Mouse (Mus musculus) MEL (cell line): Measurements from ENCODE around the gene Aspscr1. TPM values are rescaled to one million over a fixed set of nuclear protein-coding genes. Genes with fewer than 3 reads are reported as not detected.

Experiments
- DNase-seq: peaks from one replicate; pipeline ENCODE4 v3.0.0; 2011; ENCODE audit warnings: low read depth, low spot score
- H3K27ac ChIP-seq: 2 replicates; pipeline ENCODE4 v1.5.1; 2012; ENCODE audit warnings: low read depth, mild to moderate bottlenecking, control low read depth, low read length, moderate library complexity; ENCODE audit not compliant: control insufficient read depth
- H3K27me3 ChIP-seq, 2 experiments: fragments of 150-350 bp in 1 of 2; sonication (generic) in 1 of 2; 2 replicates each; pipeline ENCODE4 v1.6.1; 2012; ENCODE audit warnings: low read length in 2 of 2, mild to moderate bottlenecking in 2 of 2, improper control_type of control experiment in 1 of 2, moderate library complexity in 1 of 2; ENCODE audit not compliant: insufficient read depth in 2 of 2, control insufficient read depth in 1 of 2
- H3K36me3 ChIP-seq, 2 experiments: 2 replicates each; pipeline ENCODE4 v1.6.1; 2012 to 2014; ENCODE audit warnings: low read length in 2 of 2, improper control_type of control experiment in 1 of 2, inconsistent platforms in 1 of 2, mild to moderate bottlenecking in 1 of 2; ENCODE audit not compliant: insufficient read depth in 2 of 2, control insufficient read depth in 1 of 2
- H3K4me1 ChIP-seq, 2 experiments: fragments of 150-350 bp in 1 of 2; sonication (generic) in 1 of 2; 2 replicates each; pipeline ENCODE4 v1.6.1; 2012; ENCODE audit warnings: low read length in 2 of 2, improper control_type of control experiment in 1 of 2, mild to moderate bottlenecking in 1 of 2; ENCODE audit not compliant: insufficient read depth in 2 of 2, control insufficient read depth in 1 of 2
- H3K4me3 ChIP-seq, 2 experiments: fragments of 150-350 bp in 1 of 2; sonication (generic) in 1 of 2; 2 replicates each; pipeline ENCODE4 v1.5.1; 2012; ENCODE audit warnings: low read depth in 2 of 2, low read length in 2 of 2, mild to moderate bottlenecking in 2 of 2, moderate library complexity in 2 of 2, control low read depth in 1 of 2, improper control_type of control experiment in 1 of 2; ENCODE audit not compliant: control insufficient read depth in 1 of 2, insufficient read depth in 1 of 2
- H3K79me2 ChIP-seq: 2 replicates; pipeline ENCODE4 v1.6.1; 2012; ENCODE audit warnings: mild to moderate bottlenecking, low read length, moderate library complexity; ENCODE audit not compliant: control insufficient read depth, poor library complexity, insufficient read depth
- H3K9ac ChIP-seq: 2 replicates; pipeline ENCODE4 v1.6.1; 2012; ENCODE audit warnings: low read depth, mild to moderate bottlenecking, control low read depth, low read length, moderate library complexity; ENCODE audit not compliant: control insufficient read depth, poor library complexity, severe bottlenecking
- H3K9me3 ChIP-seq: fragments of 150-350 bp; sonication (generic); replicated peaks from 2 replicates; pipeline ENCODE4 v1.6.1; 2012; ENCODE audit warnings: mild to moderate bottlenecking, low read length, improper control_type of control experiment, moderate library complexity; ENCODE audit not compliant: insufficient read depth
- BHLHE40 ChIP-seq: IDR thresholded peaks from 2 replicates; pipeline ENCODE4 v1.6.1; 2012; ENCODE audit warnings: low read depth, mild to moderate bottlenecking, inconsistent platforms, low read length, improper control_type of control experiment, borderline replicate concordance
- CHD1 ChIP-seq: IDR thresholded peaks from 2 replicates; pipeline ENCODE4 v1.6.1; 2012; ENCODE audit warnings: low read depth, mild to moderate bottlenecking, inconsistent platforms, low read length, improper control_type of control experiment
- CHD2 ChIP-seq: IDR thresholded peaks from 2 replicates; pipeline ENCODE4 v1.6.1; 2011; ENCODE audit warnings: low read length, improper control_type of control experiment
- E2F4 ChIP-seq: IDR thresholded peaks from 2 replicates; pipeline ENCODE4 v1.6.1; 2011; ENCODE audit warnings: low read depth, low read length, improper control_type of control experiment, borderline replicate concordance
- ELF1 ChIP-seq: IDR thresholded peaks from 2 replicates; pipeline ENCODE4 v1.6.1; 2014; ENCODE audit warnings: low read depth, mild to moderate bottlenecking, inconsistent platforms, low read length, improper control_type of control experiment, moderate library complexity
- EP300 ChIP-seq, 2 experiments: IDR thresholded peaks; 2 replicates each; pipeline ENCODE4 v1.6.1; 2011; ENCODE audit warnings: improper control_type of control experiment in 2 of 2, low read length in 2 of 2, low read depth in 1 of 2, mild to moderate bottlenecking in 1 of 2
- GABPA ChIP-seq: IDR thresholded peaks from 2 replicates; pipeline ENCODE4 v1.6.1; 2012; ENCODE audit warnings: low read depth, mild to moderate bottlenecking, inconsistent platforms, low read length, improper control_type of control experiment, moderate library complexity
- GATA1 ChIP-seq: IDR thresholded peaks from 2 replicates; pipeline ENCODE4 v1.6.1; 2011; ENCODE audit warnings: low read depth, low read length, improper control_type of control experiment
- HCFC1 ChIP-seq: IDR thresholded peaks from 2 replicates; pipeline ENCODE4 v1.6.1; 2012; ENCODE audit warnings: low read depth, mild to moderate bottlenecking, inconsistent platforms, low read length, improper control_type of control experiment, moderate library complexity
- JUND ChIP-seq: IDR thresholded peaks from 2 replicates; pipeline ENCODE4 v1.6.1; 2011; ENCODE audit warnings: low read depth, mild to moderate bottlenecking, improper control_type of control experiment, low read length
- KAT2A ChIP-seq: conservative IDR thresholded peaks from 2 replicates; pipeline ENCODE4 v1.6.1; 2012; ENCODE audit warnings: low read depth, low read length, improper control_type of control experiment, inconsistent platforms
- MAX ChIP-seq: IDR thresholded peaks from 2 replicates; pipeline ENCODE4 v1.6.1; 2011; ENCODE audit warnings: low read length, improper control_type of control experiment
- MXI1 ChIP-seq: IDR thresholded peaks from 2 replicates; pipeline ENCODE4 v1.6.1; 2011; ENCODE audit warnings: mild to moderate bottlenecking, low read depth, low read length, improper control_type of control experiment
- MYC ChIP-seq: IDR thresholded peaks from 2 replicates; pipeline ENCODE4 v1.6.1; 2011; ENCODE audit warnings: low read depth, mild to moderate bottlenecking, low read length, improper control_type of control experiment, moderate library complexity
- NELFE ChIP-seq: IDR thresholded peaks from 2 replicates; pipeline ENCODE4 v1.6.1; 2011; ENCODE audit warnings: low read depth, low read length, improper control_type of control experiment
- NRF1 ChIP-seq: IDR thresholded peaks from 2 replicates; pipeline ENCODE4 v1.6.1; 2014; ENCODE audit warnings: low read depth, mild to moderate bottlenecking, inconsistent platforms, low read length, improper control_type of control experiment, moderate library complexity; ENCODE audit not compliant: poor library complexity, insufficient read depth, severe bottlenecking
- POLR2A ChIP-seq, 2 experiments: IDR thresholded peaks; 2 replicates each; pipeline ENCODE4 v1.6.1; 2011 to 2012; ENCODE audit warnings: low read length in 2 of 2, mild to moderate bottlenecking in 2 of 2, control low read depth in 1 of 2, improper control_type of control experiment in 1 of 2, low read depth in 1 of 2, moderate library complexity in 1 of 2; ENCODE audit not compliant: control insufficient read depth in 1 of 2, insufficient read depth in 1 of 2, poor library complexity in 1 of 2
- POLR2AphosphoS2 ChIP-seq: IDR thresholded peaks from 2 replicates; pipeline ENCODE4 v1.6.1; 2011; ENCODE audit warnings: low read length, improper control_type of control experiment
- SIN3A ChIP-seq: IDR thresholded peaks from 2 replicates; pipeline ENCODE4 v1.6.1; 2012; ENCODE audit warnings: low read length, improper control_type of control experiment, inconsistent platforms
- TAL1 ChIP-seq: IDR thresholded peaks from 2 replicates; pipeline ENCODE4 v1.6.1; 2012; ENCODE audit warnings: mild to moderate bottlenecking, inconsistent platforms, low read length, moderate library complexity, mixed read lengths
- TBP ChIP-seq: IDR thresholded peaks from 2 replicates; pipeline ENCODE4 v1.8.0; 2011; ENCODE audit warnings: low read depth, low read length, improper control_type of control experiment
- TCF12 ChIP-seq: IDR thresholded peaks from 2 replicates; pipeline ENCODE4 v1.6.1; 2014; ENCODE audit warnings: low read depth, mild to moderate bottlenecking, inconsistent platforms, low read length, improper control_type of control experiment, moderate library complexity
- UBTF ChIP-seq: IDR thresholded peaks from 2 replicates; pipeline ENCODE4 v1.6.1; 2012; ENCODE audit warnings: low read depth, mild to moderate bottlenecking, inconsistent platforms, low read length, improper control_type of control experiment, moderate library complexity, borderline replicate concordance; ENCODE audit not compliant: insufficient read depth
- ZC3H11A ChIP-seq: IDR thresholded peaks from 2 replicates; pipeline ENCODE4 v1.6.1; 2012; ENCODE audit warnings: low read depth, mild to moderate bottlenecking, inconsistent platforms, low read length, improper control_type of control experiment
- ZKSCAN1 ChIP-seq: IDR thresholded peaks from 2 replicates; pipeline ENCODE4 v1.6.1; 2012; ENCODE audit warnings: low read depth, mild to moderate bottlenecking, inconsistent platforms, low read length, improper control_type of control experiment, moderate library complexity
- ZNF384 ChIP-seq: IDR thresholded peaks from 2 replicates; pipeline ENCODE4 v1.6.1; 2012; ENCODE audit warnings: low read depth, mild to moderate bottlenecking, inconsistent platforms, low read length, improper control_type of control experiment
- polyA plus RNA-seq, 2 experiments: library from polyadenylated mRNA; stranded (reverse) in 1 of 2; unstranded in 1 of 2; fragments of >175 nt in 1 of 2; fragments of >200 nt in 1 of 2; gene quantifications; 2 replicates each; pipeline versions ENCODE4 v1.2.1 to v1.2.4; 2012; ENCODE audit warnings: low replicate concordance in 2 of 2, low read depth in 1 of 2; ENCODE audit not compliant: insufficient read length in 2 of 2, insufficient read depth in 1 of 2, missing spikeins in 1 of 2
- total RNA-seq: library from RNA; depleted of rRNA; stranded (reverse); fragments of 300-350 nt; gene quantifications from 2 replicates; pipeline ENCODE4 v1.2.3, GENCODE M21; 2012

Aspscr1 gene
- total and polyA plus RNA-seq, 3 experiments = 36.2 to 72.5 TPM; not detected in 1

DNA sequence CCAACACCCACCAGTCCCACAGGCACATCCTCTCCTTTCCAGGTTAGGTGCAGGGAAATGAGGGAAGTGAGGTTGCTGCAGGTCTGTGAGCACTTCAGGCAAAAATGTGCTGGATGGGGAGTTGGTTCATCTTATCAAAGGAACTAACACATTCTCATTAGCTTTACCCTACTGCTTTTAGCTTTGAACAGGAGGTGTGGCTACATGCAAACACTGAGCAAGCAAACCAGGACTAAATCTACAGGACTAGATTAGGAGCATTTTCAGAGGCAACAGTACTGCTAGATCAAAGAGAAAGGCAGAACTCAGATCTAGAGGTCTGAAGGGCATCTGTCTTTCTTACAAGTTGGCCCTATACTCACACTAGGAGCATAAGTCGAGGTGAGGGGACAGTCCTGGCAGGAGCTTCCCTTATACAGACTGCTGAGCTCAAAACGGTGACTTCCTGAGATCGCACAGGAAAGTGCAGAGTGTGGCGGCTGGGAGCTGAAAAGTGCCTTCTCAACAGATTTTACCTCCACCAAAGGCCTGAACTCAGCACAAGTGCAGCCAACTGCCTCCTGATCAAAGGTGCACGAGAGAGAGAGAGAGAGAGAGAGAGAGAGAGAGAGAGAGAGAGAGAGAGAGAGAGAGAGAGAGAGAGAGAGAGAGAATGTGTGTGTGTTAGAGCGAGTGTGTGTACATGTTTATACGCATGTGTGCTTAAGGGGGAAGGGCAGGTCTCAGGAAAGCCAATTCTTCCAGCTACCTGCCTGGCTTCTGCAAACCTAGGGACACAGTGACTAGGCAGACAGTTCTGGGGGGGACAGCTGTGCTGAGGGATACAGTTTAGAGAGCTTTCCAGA lies 41.7 kb upstream of the Aspscr1 start:
- H3K36me3 ChIP-seq = peaks cover 3 to 35% of the 10 kb centered on the region in 2 experiments; a peak in 3 of 4 replicates

DNA sequence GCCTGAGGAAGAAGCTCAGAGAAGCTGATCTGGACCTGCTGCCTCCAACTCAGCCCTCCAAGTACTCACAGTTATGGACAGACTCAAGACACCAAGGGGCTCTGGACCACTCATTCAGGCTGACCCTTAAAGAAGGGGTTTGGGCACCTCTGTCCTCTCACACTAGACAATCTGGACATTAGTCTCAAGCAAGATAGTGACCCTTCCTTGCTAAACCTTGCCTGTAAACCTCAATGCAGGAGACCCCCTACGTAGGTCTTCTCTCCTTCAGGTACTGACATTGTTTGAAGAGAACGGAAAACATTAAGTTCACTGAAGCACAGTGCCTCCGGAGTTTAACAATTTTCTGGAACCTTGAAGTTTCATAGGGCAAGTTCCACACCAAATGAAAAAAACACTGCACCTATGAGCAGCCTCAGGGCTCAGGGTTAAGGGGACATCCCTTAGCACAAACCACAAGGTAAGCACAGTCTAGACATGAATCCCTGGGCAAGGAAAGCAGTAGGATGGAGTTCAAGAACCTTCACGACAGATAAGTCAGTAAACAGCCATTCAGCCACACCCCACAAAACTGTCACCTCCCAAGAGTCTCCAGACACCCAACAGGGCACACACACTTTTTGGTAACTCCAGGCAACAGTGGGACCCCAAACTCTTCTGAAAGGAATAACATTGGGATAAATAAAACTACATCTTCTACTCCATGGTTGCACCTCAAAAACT lies 40.9 kb upstream of the Aspscr1 start:
- H3K36me3 ChIP-seq = peaks cover 3 to 39% of the 10 kb centered on the region in 2 experiments; a peak in 3 of 4 replicates
- H3K79me2 ChIP-seq = peaks cover 57% of the 10 kb centered on the region
- H3K27me3 ChIP-seq = no peaks in the 10 kb centered on the region
- H3K4me1 ChIP-seq = peaks cover 26 to 48% of the 10 kb centered on the region in 2 experiments
- DNase-seq = peak; percentile 63
- TF ChIP-seq MXI1 = no peak
- no peak for TF ChIP-seq MYC
- no peak for TF ChIP-seq HCFC1
- TF ChIP-seq CHD1 = no peak
- no peak for TF ChIP-seq ELF1
- no peak for TF ChIP-seq ZNF384
- TF ChIP-seq CHD2 = no peak
- TF ChIP-seq UBTF = no peak
- no peak for TF ChIP-seq TAL1
- TF ChIP-seq KAT2A = no peak
- no peak for TF ChIP-seq BHLHE40
- no peak for TF ChIP-seq NRF1
- no peak for TF ChIP-seq ZKSCAN1
- no peak for TF ChIP-seq NELFE
- TF ChIP-seq E2F4 = no peak
- TF ChIP-seq, all 39 proteins: peak for 0
- H3K9me3 ChIP-seq = no peaks in the 10 kb centered on the region
- H3K9ac ChIP-seq = peak overlapping the region; percentile 98
- H3K27ac ChIP-seq = peak overlapping the region; percentile 78
- H3K4me3 ChIP-seq = peak overlapping the region; percentile 79 to 87

More for the DNA sequence above, 41.7 kb upstream of the Aspscr1 start:
- peak overlapping the region; percentile 2; the same call in 1 of the 2 replicates for H3K27ac ChIP-seq
- H3K27me3 ChIP-seq = no peaks in the 10 kb centered on the region
- H3K79me2 ChIP-seq = peaks cover 57% of the 10 kb centered on the region
- H3K9ac ChIP-seq = peak overlapping the region; percentile 98
- peak overlapping the region; percentile 79 to 87; a peak in 2 of 4 replicates for H3K4me3 ChIP-seq
- TF ChIP-seq TCF12 = 0 out of 2 replicates have a peak, but pooled peaks have one; percentile 15
- peak; percentile 92 for TF ChIP-seq JUND
- no peak for TF ChIP-seq POLR2A (IDR thresholded peaks at IDR 0.05; ENCODE audit: control insufficient read depth in 1 of 2, insufficient read depth in 1 of 2, low read depth in 1 of 2, low read length in 2 of 2, poor library complexity in 1 of 2)
- no peak for TF ChIP-seq ELF1
- TF ChIP-seq GABPA = peak; percentile 49; the same call in 1 of the 2 replicates
- peak; percentile 16; the same call in 1 of the 2 replicates for TF ChIP-seq GATA1
- TF ChIP-seq POLR2AphosphoS2 = no peak
- 0 out of 2 replicates have a peak, but pooled peaks have one; percentile 17 for TF ChIP-seq CHD1
- peak; percentile 64 for TF ChIP-seq SIN3A
- TF ChIP-seq ZNF384 = no peak
- peak; percentile 34; the same call in 1 of the 2 replicates for TF ChIP-seq MXI1
- TF ChIP-seq MAX = 0 out of 2 replicates have a peak, but pooled peaks have one; percentile 27
- TF ChIP-seq NELFE = no peak
- TF ChIP-seq TBP = 0 out of 2 replicates have a peak, but pooled peaks have one; percentile 24
- TF ChIP-seq EP300 (IDR thresholded peaks at IDR 0.05; ENCODE audit: low read depth in 1 of 2, low read length in 2 of 2) = 0 out of 4 replicates have a peak, but pooled peaks of 1 of the 2 experiments have one; percentile 11
- no peak for TF ChIP-seq ZC3H11A
- no peak; the same call in 1 of the 2 replicates for TF ChIP-seq HCFC1
- TF ChIP-seq ZKSCAN1 = no peak
- peak; percentile 75 for DNase-seq
- peaks cover 19 to 41% of the 10 kb centered on the region in 2 experiments for H3K4me1 ChIP-seq
- no peaks in the 10 kb centered on the region for H3K9me3 ChIP-seq
